Mouse (Mus musculus) cerebellum, adult 8-10 months (tissue): ENCODE data around the gene Fn1.

Experiments
- DNase-seq: peaks from one replicate; pipeline ENCODE4 v3.0.0; 2022

The Fn1 gene

DNA sequence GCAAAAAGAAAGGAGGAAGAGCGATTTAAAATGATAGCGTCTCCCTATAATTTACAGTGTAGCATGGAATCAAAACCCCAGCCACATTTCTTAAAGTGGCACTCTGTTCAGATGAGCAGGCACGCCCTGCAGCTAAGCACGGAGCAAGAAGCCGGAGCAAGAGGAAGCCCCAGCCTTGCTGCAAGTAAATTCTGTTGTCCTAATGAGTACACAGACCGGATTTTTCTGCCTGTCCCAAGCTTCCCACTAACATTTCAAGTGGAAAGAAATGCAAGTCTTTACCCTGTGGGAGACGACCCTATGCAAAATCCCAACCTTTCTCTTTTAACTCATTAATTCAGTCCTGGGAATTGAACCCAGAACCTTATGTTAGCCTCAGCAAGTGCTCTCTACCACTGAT lies 4.8 kb downstream of the Fn1 start:
- no peak for DNase-seq

GRCm38 (mm10) chr1:71646774-71647173 lies 6.2 kb downstream of the Fn1 start:
- DNase-seq = no peak

GRCm38 (mm10) chr1:71645999-71646398 lies 7.0 kb downstream of the Fn1 start:
- DNase-seq = no peak

GRCm38 (mm10) chr1:71645466-71645865 lies 7.5 kb downstream of the Fn1 start:
- no peak for DNase-seq

DNA sequence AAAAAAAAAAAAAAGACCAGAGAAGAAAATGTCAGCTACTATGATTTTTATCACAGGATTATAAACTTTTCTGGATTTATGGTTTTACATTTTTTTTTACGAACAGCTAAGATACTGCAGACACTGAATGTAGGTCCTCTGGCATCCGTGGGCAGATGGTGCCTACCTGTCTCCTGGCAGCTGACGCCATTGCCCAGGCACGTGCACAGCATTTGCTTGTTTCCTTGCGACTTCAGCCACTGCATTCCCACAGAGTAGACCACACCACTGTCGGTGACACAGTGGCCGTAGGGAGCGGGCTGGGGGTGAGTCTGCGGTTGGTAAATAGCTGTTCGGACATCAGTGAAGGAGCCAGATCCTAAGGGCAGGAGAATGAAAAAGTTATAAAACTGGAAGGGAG lies 10.2 kb downstream of the Fn1 start:
- no peak for DNase-seq

GRCm38 (mm10) chr1:71641206-71641605 lies 11.8 kb downstream of the Fn1 start:
- no peak for DNase-seq

DNA sequence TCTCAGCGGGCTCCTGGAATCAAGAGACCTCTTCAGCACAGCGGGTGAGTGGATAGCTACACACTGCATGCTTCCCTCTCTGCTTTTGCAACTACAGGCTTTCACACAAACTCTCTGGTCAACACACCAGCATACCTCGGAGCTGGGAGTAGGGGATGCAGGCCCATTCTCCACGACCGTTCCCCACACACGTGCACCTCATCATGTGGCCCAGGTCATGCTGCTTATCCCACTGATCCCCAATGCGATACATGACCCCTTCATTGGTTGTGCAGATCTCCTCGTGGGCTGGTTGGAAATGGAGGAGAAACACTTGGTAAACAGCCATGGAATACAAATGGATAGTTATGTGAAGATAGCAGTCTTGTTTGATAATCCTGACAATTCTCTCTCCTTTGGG lies 12.8 kb downstream of the Fn1 start:
- DNase-seq = no peak

GRCm38 (mm10) chr1:71636665-71637064 lies 16.3 kb downstream of the Fn1 start:
- DNase-seq = no peak

DNA sequence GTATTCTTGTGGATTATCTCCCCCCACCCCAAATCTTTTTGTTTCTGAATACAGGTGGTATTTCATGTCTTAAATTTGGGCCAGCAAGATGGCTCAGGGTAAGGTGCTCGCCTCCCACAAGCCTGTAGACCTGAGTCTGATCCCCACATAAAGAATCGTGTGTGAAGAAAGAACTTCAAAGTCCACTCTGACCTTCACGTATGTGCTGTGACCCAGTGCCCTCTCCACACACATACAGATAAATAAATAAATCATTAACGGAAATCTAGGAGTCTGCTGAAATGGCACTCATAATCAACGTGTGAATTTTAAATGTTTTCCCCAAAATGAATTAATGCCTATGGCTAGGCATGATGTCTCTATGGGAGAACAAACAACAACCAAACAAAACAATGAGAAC lies 16.9 kb downstream of the Fn1 start:
- DNase-seq = no peak

- DNase-seq = no peak
These were observed 17.6 kb downstream of the Fn1 start for GRCm38 (mm10) chr1:71635101-71636014.

DNA sequence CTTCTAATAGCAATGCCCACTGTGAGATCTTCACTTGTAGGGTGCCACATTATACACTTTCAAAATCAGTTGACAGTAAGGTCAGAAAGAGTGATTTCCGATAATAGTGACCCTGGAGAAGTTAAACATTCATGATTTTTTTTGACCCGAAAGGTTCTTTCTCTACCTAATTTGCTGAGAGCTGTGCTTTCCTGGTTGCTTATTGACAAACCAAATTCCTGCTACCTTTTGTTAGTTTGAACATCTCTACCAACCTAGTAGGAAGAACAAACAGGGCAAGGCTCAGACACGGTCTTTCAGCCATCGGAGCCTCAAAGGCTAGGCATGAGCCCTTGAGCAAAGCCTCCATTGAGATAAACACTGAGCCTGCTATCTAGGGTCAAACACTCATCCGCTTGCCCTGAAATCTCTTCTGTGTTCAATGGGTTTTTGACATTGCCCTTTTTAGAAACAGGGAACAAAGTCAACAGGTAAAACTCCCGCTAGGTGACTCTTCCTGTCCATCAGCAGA lies 18.5 kb downstream of the Fn1 start:
- DNase-seq = no peak

GRCm38 (mm10) chr1:71632387-71632786 lies 20.6 kb downstream of the Fn1 start:
- DNase-seq = no peak

GRCm38 (mm10) chr1:71631811-71632210 lies 21.2 kb downstream of the Fn1 start:
- DNase-seq = no peak

DNA sequence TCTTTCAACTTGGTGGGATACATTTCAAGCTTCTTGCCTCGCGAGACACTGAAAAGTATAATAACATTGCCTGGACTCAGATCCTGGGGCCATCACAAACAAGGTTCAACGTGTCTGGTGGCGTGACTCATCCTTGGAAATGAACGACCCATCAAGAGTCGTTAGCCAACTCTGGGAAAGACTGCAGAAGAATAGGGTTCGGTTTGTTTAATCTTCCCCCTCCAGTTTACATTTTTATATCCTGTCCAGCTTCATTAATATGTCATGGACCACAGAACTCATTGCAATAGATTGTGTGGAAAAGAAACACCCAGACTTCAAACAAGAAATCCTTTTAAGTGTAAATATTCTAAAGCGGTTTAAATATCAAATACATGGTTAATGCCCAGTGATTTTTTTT lies 22.8 kb downstream of the Fn1 start:
- DNase-seq = no peak

GRCm38 (mm10) chr1:71623625-71624024 lies 29.4 kb downstream of the Fn1 start:
- no peak for DNase-seq

DNA sequence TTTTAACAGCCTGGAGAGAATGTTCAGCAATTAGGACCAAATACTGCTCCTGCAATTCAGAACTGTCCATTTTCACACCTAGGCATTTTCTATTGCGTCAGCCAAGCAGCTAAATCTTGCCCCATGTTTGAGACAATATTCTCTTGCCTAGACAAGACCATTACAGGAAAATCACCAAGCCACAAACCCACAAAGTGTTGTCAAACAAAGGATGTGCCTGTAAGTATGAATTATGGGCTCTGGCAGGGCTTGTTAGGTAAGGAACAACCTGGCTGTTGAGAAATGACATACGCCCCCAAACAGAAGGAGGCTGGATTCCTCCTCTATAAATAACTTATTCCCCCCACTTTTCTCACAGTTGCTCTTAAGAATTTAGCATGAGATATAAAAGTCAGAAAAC lies 31.5 kb downstream of the Fn1 start:
- DNase-seq = no peak

GRCm38 (mm10) chr1:71614545-71615246 lies 38.3 kb downstream of the Fn1 start:
- no peak for DNase-seq

- no peak for DNase-seq
These were observed 40.7 kb downstream of the Fn1 start for GRCm38 (mm10) chr1:71612256-71612655.

- no peak for DNase-seq
These were observed 43.1 kb downstream of the Fn1 start for GRCm38 (mm10) chr1:71609916-71610315.

DNA sequence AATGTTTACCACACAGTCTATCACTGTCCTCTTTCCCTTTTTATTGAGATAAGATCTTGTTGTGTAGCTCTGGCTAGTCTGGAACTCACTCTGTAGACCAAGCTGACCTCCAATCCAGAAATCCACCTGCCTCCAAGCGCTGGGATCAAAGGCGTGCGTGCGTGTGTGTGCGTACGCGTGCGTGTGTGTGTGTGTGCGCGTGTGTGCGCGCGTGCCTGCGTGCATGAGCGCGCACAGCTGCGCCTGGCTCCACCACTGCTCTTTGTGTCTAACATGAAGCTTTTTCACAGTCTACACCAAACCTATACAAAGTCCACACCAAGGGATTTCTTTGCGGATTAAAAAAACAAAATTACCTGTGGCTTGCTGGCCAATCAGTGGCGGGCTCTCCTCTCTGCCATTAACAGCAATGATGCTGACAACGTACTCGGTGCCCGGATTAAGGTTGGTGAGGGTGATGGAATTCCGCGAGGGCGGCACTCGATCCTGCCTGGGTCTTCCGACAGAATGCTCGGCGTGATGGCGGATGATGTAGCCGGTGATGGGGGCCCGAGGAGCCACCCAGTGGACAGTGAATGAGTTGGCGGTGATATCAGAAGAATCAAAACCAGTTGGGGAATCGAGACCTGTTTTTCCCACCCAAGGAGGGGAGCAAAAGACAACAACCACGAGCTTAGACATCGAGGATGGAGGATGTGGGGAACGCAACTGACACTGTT lies 43.8 kb downstream of the Fn1 start:
- DNase-seq = no peak

DNA sequence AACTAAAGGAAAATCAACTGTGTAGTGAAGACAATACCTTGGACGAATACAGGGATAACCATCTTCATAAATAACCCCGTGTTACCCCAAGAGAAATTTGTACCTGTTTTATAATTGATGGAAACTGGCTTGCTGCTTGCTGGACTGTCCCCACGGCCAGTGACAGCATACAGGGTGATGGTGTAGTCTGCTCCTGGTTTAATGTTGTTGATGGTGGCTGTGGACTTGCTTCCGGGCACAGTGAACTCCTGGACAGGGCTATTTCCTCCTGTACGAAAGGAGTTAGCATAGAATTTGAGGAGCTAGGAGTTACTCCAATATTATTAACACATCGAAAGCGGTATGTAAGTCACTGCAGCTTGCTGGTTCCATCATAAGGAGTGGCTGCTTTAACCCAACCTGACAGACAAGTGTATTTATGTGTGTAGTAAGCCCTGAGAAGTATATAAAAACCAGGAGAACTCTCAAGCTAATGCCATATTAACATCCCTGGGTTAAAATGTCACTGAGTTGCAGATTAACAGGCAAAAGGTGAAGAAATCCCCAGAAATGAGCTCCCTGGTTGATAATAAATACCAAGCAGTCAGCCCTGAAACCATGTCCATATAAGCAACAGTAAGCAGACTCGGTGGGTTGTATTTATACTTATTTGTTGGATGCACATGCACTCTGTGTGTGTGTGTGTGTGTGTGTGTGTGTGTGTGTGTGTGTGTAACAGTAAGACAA lies 46.2 kb downstream of the Fn1 start:
- no peak for DNase-seq

- DNase-seq = no peak
These were observed 47.2 kb downstream of the Fn1 start for GRCm38 (mm10) chr1:71605751-71606150.

- no peak for DNase-seq
These were observed 57.6 kb downstream of the Fn1 start for GRCm38 (mm10) chr1:71595365-71595764.
